Mouse (Mus musculus) CD4-positive, CD25-positive, alpha-beta regulatory T cell (primary cell): ENCODE data around the gene Srms. TPM values are rescaled to one million over a fixed set of nuclear protein-coding genes. Genes with fewer than 3 reads are reported as not detected.

Experiments used
- polyA plus RNA-seq: library from polyadenylated mRNA; unstranded; fragments of 100-300 nt; shearing (Covaris generic); gene quantifications from one replicate; pipeline ENCODE4 v1.2.1, GENCODE M21; 2017

Srms gene
- polyA plus RNA-seq, result 0.86 TPM

DNA sequence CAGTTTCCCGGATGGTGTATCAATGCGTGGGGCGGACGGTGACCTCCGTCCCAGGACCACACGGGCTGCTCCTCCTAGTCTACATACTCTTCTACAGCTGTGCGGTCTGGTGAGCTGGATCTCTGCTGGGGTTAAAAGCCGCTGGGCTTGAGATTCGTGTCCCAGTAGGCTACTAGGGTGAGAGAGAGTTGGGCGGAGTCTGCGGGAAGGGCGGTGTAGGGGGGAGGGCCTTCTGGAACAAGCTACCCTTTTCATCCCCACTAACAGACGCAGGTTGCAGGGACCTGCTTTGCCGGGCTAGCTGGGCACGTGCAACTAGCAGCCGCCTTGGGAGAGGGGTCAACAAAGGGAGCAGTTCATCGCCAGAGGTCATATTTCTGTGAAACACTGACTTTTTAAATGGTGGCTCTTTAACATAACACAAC, at the start of gene Srms:
Gene Srms (minus strand): TSS at position 165 of the 425 bp plus-strand sequence.

DNA sequence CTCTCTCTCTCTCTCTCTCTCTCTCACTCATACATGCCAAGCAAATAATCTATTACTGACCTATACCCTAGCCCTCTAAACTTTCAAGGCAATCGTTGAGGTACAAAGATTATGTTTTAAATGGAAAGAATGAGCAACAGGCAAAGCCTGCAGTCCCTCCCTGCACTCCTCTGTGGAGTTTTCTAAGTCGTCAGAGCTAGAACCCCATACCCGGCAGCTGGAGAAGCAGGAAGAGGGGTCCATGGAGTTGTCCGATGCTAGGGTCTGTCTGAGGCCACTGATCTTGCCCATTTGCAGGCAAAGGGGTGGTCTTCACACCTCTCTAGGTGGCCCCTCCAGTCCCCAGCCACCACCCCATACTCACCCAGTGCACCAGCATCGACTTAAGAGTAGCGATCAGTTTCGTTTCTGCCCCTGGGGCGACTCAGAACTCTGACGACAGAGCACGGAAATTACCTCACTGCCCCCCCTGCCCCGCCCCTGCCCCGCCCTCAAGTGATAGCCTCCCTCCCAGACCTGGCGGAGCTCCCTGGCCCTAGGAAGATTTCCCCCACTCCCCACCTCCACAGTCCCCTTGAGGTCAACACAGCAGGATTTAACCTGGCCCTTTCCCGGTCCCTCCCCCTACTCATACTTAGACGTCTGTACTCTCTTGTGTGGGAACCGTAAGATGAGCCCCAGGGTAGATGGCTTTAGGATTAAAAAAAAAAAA, 28.8 kb upstream of the Srms start, which contains the start of gene Helz2:
Gene Helz2 (minus strand): TSS at position 426 of the 712 bp plus-strand sequence.

DNA sequence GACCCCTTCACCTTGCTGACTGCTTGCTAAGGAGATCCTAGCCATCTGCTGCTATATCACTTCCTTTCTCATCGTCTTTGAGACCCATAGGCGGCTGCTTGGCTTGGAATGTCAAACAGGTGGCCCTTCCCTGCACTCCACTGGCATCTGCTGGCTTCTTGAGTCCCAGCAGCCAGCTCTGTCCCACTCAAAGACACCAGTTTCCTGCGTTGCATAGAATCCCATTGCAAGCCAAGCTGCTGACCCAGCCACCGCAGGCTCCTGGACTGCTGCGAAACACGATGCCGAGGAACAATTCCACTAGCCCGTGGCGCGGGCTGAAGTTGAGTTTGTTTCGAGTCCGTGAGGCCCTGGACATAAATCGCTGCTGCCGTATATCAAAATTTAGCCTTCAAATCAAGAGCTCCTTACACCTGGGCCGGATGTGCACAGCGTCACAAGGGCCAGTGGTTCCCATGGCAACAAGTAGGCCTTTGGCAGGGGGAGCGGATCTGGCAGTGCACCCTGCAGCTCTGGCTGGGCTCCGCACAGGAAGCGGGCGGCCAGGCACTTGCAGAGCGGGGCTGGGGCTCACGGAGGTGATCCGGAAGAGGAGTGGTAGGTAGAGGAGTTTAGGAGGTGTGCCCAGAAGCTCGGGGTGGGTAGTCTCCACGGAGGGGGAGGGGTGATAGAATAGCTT, 6.7 kb upstream of the Srms start, which contains the start of gene Fndc11:
Gene Fndc11 (plus strand): TSS at position 476 of the 679 bp plus-strand sequence.

DNA sequence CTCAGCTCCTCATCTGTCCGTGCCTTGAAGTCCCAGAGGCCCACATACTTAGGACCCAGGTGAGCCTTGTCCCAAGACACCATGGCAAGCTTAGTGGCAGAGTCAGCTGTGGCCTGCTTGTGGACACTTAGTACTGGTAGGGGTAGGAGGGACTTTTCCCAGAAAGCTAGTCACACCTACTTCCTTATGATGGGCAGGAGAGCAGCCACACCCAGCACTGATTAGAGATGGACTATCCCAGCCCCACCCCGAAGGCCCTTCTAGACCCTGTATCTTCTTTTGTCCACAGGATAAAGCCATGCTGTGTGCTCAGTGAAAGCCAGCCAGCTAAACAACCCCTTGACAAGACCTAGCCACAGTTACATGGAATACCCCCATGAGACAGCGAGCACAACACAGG, 10.6 kb downstream of the Srms start, which contains the start of gene Ptk6:
Gene Ptk6 (minus strand): TSS at position 368 of the 400 bp plus-strand sequence.

DNA sequence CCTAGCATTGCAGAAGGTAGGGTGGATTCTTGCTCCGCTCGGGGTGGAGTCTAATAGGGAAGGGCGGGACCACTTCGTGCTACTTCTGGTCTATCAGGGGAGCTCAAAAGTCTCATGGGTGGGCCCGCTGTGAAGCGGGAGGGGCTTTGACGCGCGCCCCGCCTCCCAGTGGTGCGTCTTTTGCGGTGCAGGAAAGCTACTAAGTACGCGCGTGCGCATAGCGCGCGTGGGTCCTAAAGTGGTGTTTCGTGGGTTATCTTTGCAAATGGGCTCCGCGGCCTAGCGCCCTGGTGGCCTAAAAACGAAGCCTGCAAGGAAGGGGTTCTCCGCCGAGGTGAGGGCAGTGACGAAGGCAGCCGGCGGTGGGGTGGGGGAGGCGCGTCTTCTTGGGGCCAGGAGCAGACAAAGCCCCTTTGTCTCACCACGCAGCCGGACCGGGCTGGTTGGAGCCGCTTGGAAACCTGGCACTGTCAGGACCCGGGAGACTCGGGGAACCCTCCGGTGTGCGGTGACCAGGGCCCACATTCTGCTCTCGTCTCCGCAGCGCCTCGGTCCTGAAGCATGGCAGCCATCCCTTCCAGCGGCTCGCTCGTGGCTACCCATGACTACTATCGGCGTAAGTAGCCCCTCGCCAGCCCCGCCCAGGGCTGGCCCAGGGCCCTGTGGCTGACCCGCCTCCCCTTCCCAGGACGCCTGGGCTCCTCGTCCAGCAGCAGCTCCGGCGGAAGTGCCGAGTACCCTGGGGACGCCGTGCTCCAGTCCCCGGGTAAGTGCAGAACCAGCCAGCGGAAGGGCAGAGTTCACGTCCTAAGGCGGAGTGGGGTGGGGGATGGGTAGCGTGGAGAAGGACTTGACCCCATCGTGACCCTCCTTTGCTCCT, 25.6 kb downstream of the Srms start, which contains the start of gene Ppdpf:
Gene Ppdpf (plus strand): TSS at position 127 of the 880 bp plus-strand sequence.

DNA sequence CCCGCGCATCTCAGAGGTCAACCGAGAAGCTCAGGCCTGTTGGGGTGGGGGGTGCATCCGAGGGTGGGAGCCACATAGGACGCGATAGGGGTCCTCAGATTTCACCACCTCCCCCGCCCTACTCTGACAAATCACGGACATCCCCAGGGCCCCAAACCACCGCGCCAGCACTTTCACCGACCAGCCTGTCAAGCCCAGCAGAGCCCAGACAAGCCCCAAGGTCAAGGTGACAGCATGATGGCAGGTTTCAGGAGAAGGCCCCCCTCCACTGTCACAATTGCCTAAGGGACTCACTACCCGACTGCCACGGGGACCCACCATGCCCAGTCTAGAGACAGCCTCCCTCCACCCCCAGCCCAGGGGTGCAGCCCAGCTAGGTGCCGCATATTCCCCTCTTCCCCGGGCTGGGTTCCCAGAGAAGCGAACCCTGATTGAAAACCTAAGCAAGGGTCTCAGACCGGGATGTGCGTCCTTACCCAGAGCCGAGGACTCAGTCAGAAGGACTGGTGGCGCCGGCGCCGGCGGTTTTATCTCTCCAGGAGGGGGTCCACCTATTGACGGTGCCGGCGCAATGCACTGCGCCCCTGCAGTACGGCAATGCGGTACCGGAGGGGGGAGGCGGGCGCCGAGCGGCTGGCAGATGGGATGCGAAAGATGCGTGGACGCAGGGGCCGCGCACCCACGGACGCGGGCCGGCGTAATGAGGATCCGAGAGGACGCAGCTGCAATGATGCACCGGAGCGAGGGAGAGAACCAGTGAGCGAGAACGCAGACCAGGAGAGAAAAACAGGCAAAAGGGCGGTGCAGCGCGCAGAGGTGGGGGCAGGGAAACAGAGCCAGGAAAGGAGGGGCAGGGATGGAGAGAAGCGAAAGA, 56.5 kb downstream of the Srms start, which contains the start of gene Eef1a2:
Gene Eef1a2 (minus strand): TSS at position 767 of the 874 bp plus-strand sequence.

Other genes with a start within 250 kb of the Srms start
- gene Arfgap1, start 246.0 kb downstream of the Srms start, polyA plus RNA-seq, result 75.0 TPM
- 1.1 TPM for gene Col20a1, start 226.7 kb downstream of the Srms start, polyA plus RNA-seq
- not detected for gene Chrna4, start 169.6 kb downstream of the Srms start, polyA plus RNA-seq
- gene Kcnq2, start 77.9 kb downstream of the Srms start, polyA plus RNA-seq, result 0.07 TPM
- not detected for gene Eef1a2, start 56.2 kb downstream of the Srms start, polyA plus RNA-seq
- 337 TPM for gene Ppdpf, start 25.9 kb downstream of the Srms start, polyA plus RNA-seq
- not detected for gene Ptk6, start 10.4 kb downstream of the Srms start, polyA plus RNA-seq
- gene Fndc11, start 6.8 kb upstream of the Srms start, polyA plus RNA-seq, result 0.75 TPM
- gene Helz2, start 28.8 kb upstream of the Srms start, polyA plus RNA-seq, result 20.5 TPM
- 28.0 TPM for gene Gmeb2, start 74.8 kb upstream of the Srms start, polyA plus RNA-seq
- gene Stmn3, start 101.3 kb upstream of the Srms start, polyA plus RNA-seq, result not detected
- gene Rtel1, start 106.6 kb upstream of the Srms start, polyA plus RNA-seq, result 73.0 TPM
- 105 TPM for gene Zgpat, start 151.7 kb upstream of the Srms start, polyA plus RNA-seq
- gene Arfrp1, start 152.2 kb upstream of the Srms start, polyA plus RNA-seq, result 131 TPM
- 247 TPM for gene Lime1, start 166.9 kb upstream of the Srms start, polyA plus RNA-seq
- 2.1 TPM for gene Zbtb46, start 246.2 kb upstream of the Srms start, polyA plus RNA-seq